Mouse (Mus musculus) liver, embryonic 15.5 days (tissue): ENCODE data around the gene Pik3c2b. TPM values are rescaled to one million over a fixed set of nuclear protein-coding genes. Genes with fewer than 3 reads are reported as not detected.

Source experiments
- ATAC-seq: fragments of 200-750 bp; cut with Nextera tagmentation; 2 replicates; pipeline ENCODE4 v1.8.0; 2017; ENCODE audit warnings: moderate number of reproducible peaks, mild to moderate bottlenecking, moderate library complexity; ENCODE audit not compliant: insufficient read depth
- H3K27ac ChIP-seq: fragments of 300-500 bp; sonication (generic); replicated peaks from 2 replicates; pipeline ENCODE4 v1.5.1; 2015; ENCODE audit warnings: mild to moderate bottlenecking, inconsistent platforms
- H3K27me3 ChIP-seq: fragments of 300-500 bp; sonication (generic); 2 replicates; pipeline ENCODE4 v1.6.1; 2015; ENCODE audit warnings: mild to moderate bottlenecking, inconsistent platforms
- H3K36me3 ChIP-seq: fragments of 300-500 bp; sonication (generic); replicated peaks from 2 replicates; pipeline ENCODE4 v1.6.1; 2015; ENCODE audit warnings: moderate library complexity, mild to moderate bottlenecking, inconsistent platforms
- H3K4me1 ChIP-seq: fragments of 300-500 bp; sonication (generic); replicated peaks from 2 replicates; pipeline ENCODE4 v1.6.1; 2015; ENCODE audit warnings: inconsistent platforms
- H3K4me2 ChIP-seq: fragments of 300-500 bp; sonication (generic); 2 replicates; pipeline ENCODE4 v1.6.1; 2015; ENCODE audit warnings: moderate library complexity, mild to moderate bottlenecking, inconsistent platforms
- H3K4me3 ChIP-seq: fragments of 300-500 bp; sonication (generic); replicated peaks from 2 replicates; pipeline ENCODE4 v1.5.1; 2015; ENCODE audit warnings: mild to moderate bottlenecking, inconsistent platforms
- H3K9ac ChIP-seq: fragments of 300-500 bp; sonication (generic); 2 replicates; pipeline ENCODE4 v1.6.1; 2015; ENCODE audit warnings: moderate library complexity, mild to moderate bottlenecking, inconsistent platforms
- H3K9me3 ChIP-seq: fragments of 300-500 bp; sonication (generic); replicated peaks from 2 replicates; pipeline ENCODE4 v1.6.1; 2016; ENCODE audit warnings: inconsistent platforms
- WGBS: fragments of 180-500 bp; shearing (Covaris S2); methylation state at CpG from one replicate; pipeline ENCODE4 v1.1.7; 2015; ENCODE audit warnings: mixed read lengths; ENCODE audit not compliant: insufficient replicate concordance; 5-methylcytosine and 5-hydroxymethylcytosine counted together
- polyA plus RNA-seq: library from polyadenylated mRNA; unstranded; fragments of >200 nt; fragmentation: Nextera tagmentation; extraction: Ambion mirVana; gene quantifications from 2 replicates; pipeline ENCODE4 v1.2.1, GENCODE M21; 2015

The Pik3c2b gene
- polyA plus RNA-seq, 1 experiment from 2014 or later, result 0.77 TPM

DNA sequence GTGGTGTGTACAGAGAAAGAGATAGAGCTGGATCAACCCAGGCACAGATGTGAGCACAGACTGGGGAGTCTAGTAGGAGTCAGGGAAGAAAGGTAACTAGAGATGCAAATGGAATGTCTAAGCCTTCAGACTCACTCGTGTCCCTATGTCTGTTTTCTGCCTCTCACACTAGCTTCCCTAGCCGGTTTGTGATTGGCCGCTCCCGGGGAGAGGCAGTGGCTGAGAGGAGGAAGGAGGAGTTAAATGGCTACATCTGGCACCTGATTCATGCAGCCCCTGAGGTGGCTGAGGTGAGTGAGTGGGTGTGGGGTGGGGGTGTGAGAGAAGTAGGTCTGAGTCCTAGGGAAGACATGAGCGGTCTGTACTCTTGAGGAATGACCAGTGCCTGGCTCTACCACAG is 56.6 kb downstream of the Pik3c2b start:
- no peaks in the 10 kb centered on the region for H3K36me3 ChIP-seq
- no peaks in the 10 kb centered on the region for H3K27me3 ChIP-seq
- no peak for ATAC-seq
- H3K9me3 ChIP-seq, result no peaks in the 10 kb centered on the region
- WGBS, result 78% methylated on average over 5 of the region's 5 CpGs
- no peak overlapping the region for H3K9ac ChIP-seq
- no peak overlapping the region for H3K4me3 ChIP-seq
- H3K27ac ChIP-seq, result no peak overlapping the region
- peaks cover 2% of the 10 kb centered on the region for H3K4me1 ChIP-seq
- H3K4me2 ChIP-seq, result no peak overlapping the region

DNA sequence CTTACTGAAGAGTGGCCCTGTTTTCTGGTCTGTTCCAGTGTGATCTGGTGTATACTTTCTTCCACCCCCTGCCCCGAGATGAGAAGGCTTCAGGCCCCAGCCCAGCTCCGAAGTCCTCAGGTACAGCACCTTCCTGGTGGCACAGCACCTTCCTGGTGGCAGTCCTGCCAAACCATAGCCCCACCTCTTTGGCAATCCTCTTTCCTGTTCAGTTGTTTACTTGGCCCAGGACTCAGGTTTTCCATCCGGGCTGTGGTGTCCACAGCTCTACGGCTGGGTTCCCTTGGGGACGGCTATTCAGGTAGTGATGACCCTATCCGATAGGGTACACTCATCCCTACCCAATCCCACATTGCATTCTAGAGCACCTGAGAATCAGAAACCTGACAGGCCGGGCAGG is 57.8 kb downstream of the Pik3c2b start:
- Histone ChIP-seq H3K27me3 (no peaks in the 10 kb centered on the region), H3K27ac (no peak overlapping the region), H3K36me3 (no peaks in the 10 kb centered on the region), H3K9me3 (no peaks in the 10 kb centered on the region), H3K4me3 (no peak overlapping the region), H3K9ac (no peak overlapping the region), H3K4me1 (peaks cover 2% of the 10 kb centered on the region), H3K4me2 (no peak overlapping the region)
- no peak for ATAC-seq
- WGBS, result 75% methylated on average over 7 of the region's 7 CpGs

- H3K4me2 ChIP-seq, result no peak overlapping the region
- no peak overlapping the region for H3K27ac ChIP-seq
- no peaks in the 10 kb centered on the region for H3K27me3 ChIP-seq
- no peaks in the 10 kb centered on the region for H3K9me3 ChIP-seq
- ATAC-seq, result no peak
- no peak overlapping the region for H3K4me3 ChIP-seq
- 76% methylated on average over 6 of the region's 6 CpGs for WGBS
- H3K9ac ChIP-seq, result no peak overlapping the region
- H3K4me1 ChIP-seq, result peaks cover 2% of the 10 kb centered on the region
- H3K36me3 ChIP-seq, result no peaks in the 10 kb centered on the region
These were observed 58.4 kb downstream of the Pik3c2b start for GRCm38 (mm10) chr1:133103871-133104270.

- no peak overlapping the region for H3K4me3 ChIP-seq
- WGBS, result 72% methylated on average over 4 of the region's 4 CpGs
- H3K27me3 ChIP-seq, result no peaks in the 10 kb centered on the region
- no peak for ATAC-seq
- peaks cover 32% of the 10 kb centered on the region for H3K4me1 ChIP-seq
- H3K4me2 ChIP-seq, result no peak overlapping the region
- H3K9me3 ChIP-seq, result no peaks in the 10 kb centered on the region
- no peak overlapping the region for H3K27ac ChIP-seq
- no peaks in the 10 kb centered on the region for H3K36me3 ChIP-seq
- H3K9ac ChIP-seq, result no peak overlapping the region
These were observed 70.6 kb downstream of the Pik3c2b start for GRCm38 (mm10) chr1:133116108-133116507.

GRCm38 (mm10) chr1:133118127-133118526 is 72.7 kb downstream of the Pik3c2b start:
- no peaks in the 10 kb centered on the region for H3K9me3 ChIP-seq
- 78% methylated on average over 5 of the region's 5 CpGs for WGBS
- no peaks in the 10 kb centered on the region for H3K36me3 ChIP-seq
- H3K9ac ChIP-seq, result no peak overlapping the region
- H3K4me2 ChIP-seq, result no peak overlapping the region
- no peak overlapping the region for H3K4me3 ChIP-seq
- peak; percentile 59 for ATAC-seq
- peaks cover 36% of the 10 kb centered on the region for H3K4me1 ChIP-seq
- H3K27me3 ChIP-seq, result no peaks in the 10 kb centered on the region
- peak overlapping the region; percentile 72 for H3K27ac ChIP-seq

DNA sequence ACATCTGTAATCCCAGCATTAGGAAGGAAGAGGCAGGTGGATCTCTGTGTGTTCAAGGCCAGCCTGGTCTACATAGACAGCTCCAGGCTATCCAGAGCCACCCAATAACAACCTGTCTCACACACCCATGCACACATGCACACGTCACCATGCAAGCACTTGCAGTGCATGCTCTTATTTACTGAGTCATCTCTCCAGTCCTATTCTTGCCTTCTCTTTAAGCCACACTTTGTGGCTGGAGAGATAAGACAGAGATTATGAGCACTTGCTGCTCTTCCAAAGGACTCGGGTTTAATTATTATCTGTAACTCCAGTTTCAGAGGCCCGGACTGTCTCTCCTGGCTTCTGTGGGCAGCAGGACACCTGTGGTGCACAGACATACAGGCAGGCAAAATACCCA is 73.4 kb downstream of the Pik3c2b start:
- Histone ChIP-seq H3K9me3 (no peaks in the 10 kb centered on the region), H3K4me2 (peak overlapping the region; percentile 29)

DNA sequence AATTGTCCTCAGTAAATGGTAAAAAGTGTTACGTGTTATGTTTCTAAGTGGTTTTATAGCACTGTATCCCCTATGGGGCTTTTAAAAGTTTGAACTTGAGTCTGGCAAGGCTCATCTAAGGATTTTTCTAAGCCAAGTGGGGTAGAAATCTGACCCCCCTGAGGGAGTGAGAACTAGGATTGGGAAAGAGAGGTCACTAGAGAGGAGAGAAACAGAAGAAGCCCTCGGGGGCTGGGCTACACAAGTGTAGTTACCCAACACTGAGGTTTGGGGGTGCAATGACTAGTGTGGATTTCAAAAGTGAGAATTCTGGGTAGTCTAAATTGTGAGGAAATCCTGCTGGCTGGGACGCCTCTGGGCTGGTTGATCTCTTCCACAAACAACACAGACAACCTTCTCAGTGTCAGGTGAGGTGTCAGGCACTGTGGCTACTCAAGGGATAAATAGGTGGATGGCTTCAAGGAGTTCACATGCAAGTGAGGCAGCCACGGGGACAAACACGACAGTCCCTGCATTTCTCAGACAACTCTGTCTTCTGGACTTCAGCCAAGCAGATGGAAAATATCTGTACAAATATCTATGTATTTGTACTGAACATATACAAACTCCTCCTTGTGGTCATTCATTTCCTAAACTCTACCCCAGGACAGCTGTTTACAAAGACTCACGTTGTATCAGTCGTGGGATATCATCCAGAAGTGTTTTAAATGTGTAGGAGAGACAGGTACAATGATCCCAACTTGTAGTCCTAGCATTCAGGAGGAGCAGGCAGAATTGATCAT is 74.7 kb downstream of the Pik3c2b start:
- H3K27me3 ChIP-seq, result no peaks in the 10 kb centered on the region
- H3K9ac ChIP-seq, result no peak overlapping the region
- WGBS, result 44% methylated on average over 7 of the region's 7 CpGs
- H3K4me2 ChIP-seq, result no peak overlapping the region
- peaks cover 42% of the 10 kb centered on the region for H3K4me1 ChIP-seq
- no peaks in the 10 kb centered on the region for H3K9me3 ChIP-seq
- no peak for ATAC-seq
- H3K27ac ChIP-seq, result peak overlapping the region; percentile 72
- H3K36me3 ChIP-seq, result no peaks in the 10 kb centered on the region
- H3K4me3 ChIP-seq, result no peak overlapping the region

More for the DNA sequence above, 73.4 kb downstream of the Pik3c2b start:
- H3K4me3 ChIP-seq, result no peak overlapping the region
- no peak overlapping the region for H3K9ac ChIP-seq
- 16% methylated on average over 3 of the region's 3 CpGs for WGBS
- ATAC-seq, result peak; percentile 92
- H3K27ac ChIP-seq, result peak overlapping the region; percentile 72
- peaks cover 36% of the 10 kb centered on the region for H3K4me1 ChIP-seq
- H3K36me3 ChIP-seq, result no peaks in the 10 kb centered on the region
- H3K27me3 ChIP-seq, result no peaks in the 10 kb centered on the region

DNA sequence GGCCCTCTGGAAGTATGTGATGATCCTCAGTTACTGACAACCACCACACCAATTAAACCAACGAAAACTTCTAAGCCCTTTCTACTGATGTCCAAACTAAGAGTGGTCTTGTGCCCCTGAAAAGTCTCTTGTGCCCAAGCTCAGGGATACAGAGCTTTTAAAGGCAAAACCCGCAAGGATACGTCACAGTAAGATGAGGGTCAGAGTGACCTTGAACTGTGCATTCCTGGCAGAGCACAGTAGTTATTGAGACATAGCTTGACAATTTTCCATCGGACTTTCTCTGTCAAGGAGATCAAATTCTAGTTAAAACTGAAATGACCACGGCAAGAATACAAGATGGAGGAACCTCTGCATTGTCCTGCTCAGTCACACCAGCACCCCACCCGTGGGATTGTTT is 75.8 kb downstream of the Pik3c2b start:
- ATAC-seq, result no peak
- H3K27ac ChIP-seq, result no peak overlapping the region; the same call in 1 of the 2 replicates
- H3K36me3 ChIP-seq, result no peaks in the 10 kb centered on the region
- no peaks in the 10 kb centered on the region for H3K27me3 ChIP-seq
- H3K4me2 ChIP-seq, result no peak overlapping the region
- 50% methylated on average over 6 of the region's 6 CpGs for WGBS
- no peak overlapping the region for H3K4me3 ChIP-seq
- no peaks in the 10 kb centered on the region for H3K9me3 ChIP-seq
- H3K4me1 ChIP-seq, result peaks cover 42% of the 10 kb centered on the region
- H3K9ac ChIP-seq, result no peak overlapping the region

- 57% methylated on average over 6 of the region's 6 CpGs for WGBS
- no peak overlapping the region for H3K4me3 ChIP-seq
- H3K4me2 ChIP-seq, result no peak overlapping the region; the same call in 1 of the 2 replicates
- ATAC-seq, result peak; percentile 40; the same call in 1 of the 2 replicates
- H3K27me3 ChIP-seq, result no peaks in the 10 kb centered on the region
- H3K9me3 ChIP-seq, result no peaks in the 10 kb centered on the region
- H3K4me1 ChIP-seq, result peaks cover 37% of the 10 kb centered on the region
- H3K36me3 ChIP-seq, result no peaks in the 10 kb centered on the region
- H3K9ac ChIP-seq, result no peak overlapping the region
- H3K27ac ChIP-seq, result peak overlapping the region; percentile 25; the same call in 1 of the 2 replicates
These were observed 78.7 kb downstream of the Pik3c2b start for GRCm38 (mm10) chr1:133124137-133124536.

DNA sequence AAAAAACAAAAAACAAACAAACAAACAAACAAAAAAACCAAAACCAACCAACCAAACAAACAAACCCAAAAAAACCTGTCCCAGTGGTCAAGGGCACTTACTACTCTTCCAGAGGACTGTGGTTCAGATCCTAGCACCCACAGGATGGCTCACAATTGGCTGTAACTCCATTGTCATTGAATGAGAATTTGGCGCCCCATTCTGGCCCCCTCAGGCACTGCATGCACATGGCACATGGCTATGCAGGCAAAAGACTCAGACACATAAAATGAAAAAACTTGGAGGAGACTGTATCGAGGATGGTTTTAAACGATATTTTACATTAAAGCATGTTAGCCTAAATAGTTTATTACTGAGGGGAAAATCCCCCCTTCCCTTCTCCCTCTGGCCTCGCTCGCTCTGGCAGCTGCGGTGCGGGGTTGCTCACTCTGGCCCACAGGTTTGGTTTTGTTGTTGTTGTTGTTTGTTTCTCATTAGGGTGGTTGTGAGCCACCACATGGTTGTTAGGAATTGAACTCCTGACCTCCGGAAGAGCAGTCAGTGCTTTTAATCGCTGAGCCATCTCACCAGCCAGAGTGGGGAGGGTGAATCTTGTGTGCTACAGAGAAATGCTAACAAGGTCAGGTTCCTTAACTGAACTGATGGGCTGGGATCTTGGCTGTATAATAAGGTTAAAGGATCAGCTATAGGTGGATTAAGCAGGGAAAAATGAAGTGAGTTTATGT is 80.3 kb downstream of the Pik3c2b start:
- WGBS, result 79% methylated on average over 9 of the region's 9 CpGs
- H3K9me3 ChIP-seq, result no peaks in the 10 kb centered on the region
- no peak overlapping the region for H3K4me2 ChIP-seq
- H3K27me3 ChIP-seq, result no peaks in the 10 kb centered on the region
- no peak overlapping the region for H3K27ac ChIP-seq
- no peak overlapping the region for H3K9ac ChIP-seq
- H3K4me1 ChIP-seq, result peaks cover 36% of the 10 kb centered on the region
- no peak overlapping the region for H3K4me3 ChIP-seq
- no peak for ATAC-seq
- no peaks in the 10 kb centered on the region for H3K36me3 ChIP-seq

DNA sequence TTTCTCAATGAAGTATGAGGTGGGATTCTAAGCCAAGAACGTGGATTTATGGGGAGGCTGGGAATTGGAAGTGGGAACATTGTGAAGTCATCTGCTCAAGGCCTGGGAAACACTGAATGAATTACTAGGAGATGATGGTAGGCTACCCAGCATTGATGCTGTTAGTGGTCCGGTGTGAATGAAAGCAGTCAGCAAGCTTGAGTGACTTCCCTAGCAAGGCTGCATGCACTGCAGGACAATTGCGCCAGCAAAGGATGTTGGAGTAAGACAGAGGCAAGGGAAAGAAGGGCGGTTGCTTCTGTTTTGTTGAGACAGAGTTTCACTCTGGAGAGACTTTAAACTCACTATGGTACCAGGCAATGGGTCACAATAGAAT is 80.9 kb downstream of the Pik3c2b start:
- Histone ChIP-seq H3K4me3 (no peak overlapping the region), H3K27me3 (no peaks in the 10 kb centered on the region), H3K4me2 (no peak overlapping the region), H3K9ac (no peak overlapping the region), H3K27ac (peak overlapping the region; percentile 30), H3K9me3 (no peaks in the 10 kb centered on the region), H3K4me1 (peaks cover 30% of the 10 kb centered on the region), H3K36me3 (no peaks in the 10 kb centered on the region)
- no peak for ATAC-seq
- WGBS, result 78% methylated on average over 4 of the region's 4 CpGs
